Mouse (Mus musculus) yolk sac, embryonic 10.5 days (tissue): ENCODE results near the gene Fa2h.
"Not testable (repeated sequence)": the region's sequence is repeated elsewhere in the genome, so short reads cannot be mapped to it uniquely, and the experiment has no call there.

Experiments
- DNase-seq: peaks from one replicate; pipeline ENCODE4 v3.0.0-alpha.2; 2017; ENCODE audit warnings: low spot score

The Fa2h gene

GRCm38 (mm10) chr8:111358905-111359304 is 34.7 kb downstream of the Fa2h start:
- DNase-seq: no peak

GRCm38 (mm10) chr8:111357433-111357832 is 36.2 kb downstream of the Fa2h start:
- no peak for DNase-seq

- DNase-seq: no peak
Measured at GRCm38 (mm10) chr8:111353497-111353896, 40.1 kb downstream of the Fa2h start.

DNA sequence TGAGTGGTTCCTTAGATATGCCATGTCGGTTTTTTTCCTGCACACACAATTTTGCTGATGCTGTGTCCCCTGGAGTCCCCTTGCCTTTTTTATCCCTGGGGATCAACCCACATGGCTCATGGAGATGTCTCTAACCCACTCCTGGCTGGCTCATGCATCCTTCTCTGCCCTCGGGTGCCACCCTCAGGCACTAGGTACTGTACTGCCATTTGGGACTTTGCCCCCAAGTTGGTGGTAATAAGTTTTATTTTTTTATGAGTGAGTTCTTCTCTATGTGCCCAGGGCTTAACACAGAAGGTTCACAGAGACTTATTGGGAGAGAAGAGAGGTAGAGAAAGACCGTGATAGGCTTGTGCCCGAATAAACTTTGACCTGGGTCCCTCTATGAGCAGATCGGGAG is 41.3 kb downstream of the Fa2h start:
- no peak for DNase-seq

DNA sequence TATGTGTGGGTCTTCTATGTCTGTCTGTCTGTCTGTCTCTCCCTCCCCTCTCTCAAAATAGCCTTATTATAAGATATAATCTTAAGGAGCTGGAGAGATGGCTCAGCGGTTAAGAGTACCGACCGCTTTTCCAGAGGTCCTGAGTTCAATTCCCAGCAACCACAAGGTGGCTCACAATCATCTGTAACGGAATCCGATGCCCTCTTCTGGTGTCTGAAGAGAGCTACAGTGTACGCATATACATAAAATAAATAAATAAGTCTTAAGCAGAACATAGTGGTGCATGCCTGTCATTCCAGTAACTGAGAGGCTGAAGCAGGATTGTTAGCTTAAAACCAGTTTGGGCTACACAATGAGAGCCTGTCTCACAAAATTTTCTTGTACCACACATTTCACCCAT is 43.0 kb downstream of the Fa2h start:
- DNase-seq: no peak

GRCm38 (mm10) chr8:111343225-111343624 is 50.4 kb downstream of the Fa2h start:
- DNase-seq: peak; percentile 67

DNA sequence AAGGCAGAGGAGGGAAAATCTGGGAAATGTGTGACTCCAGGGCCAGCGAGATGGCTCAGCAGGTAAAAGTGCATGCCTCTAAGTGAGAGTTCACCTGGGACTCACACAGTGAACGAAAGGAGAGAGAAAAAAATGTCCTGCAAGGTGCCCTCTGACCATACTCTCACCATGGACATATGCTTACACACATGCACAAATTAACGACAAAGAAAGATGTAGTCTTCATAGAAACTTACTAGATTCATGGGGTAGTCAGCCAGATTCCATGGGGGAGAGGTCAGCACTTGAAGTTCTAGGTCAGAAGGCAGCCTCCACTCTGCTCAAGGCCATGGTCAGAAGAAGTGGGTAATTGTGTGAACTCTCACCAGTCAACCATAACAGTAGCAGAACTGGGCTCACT is 53.4 kb downstream of the Fa2h start:
- DNase-seq: no peak

- no peak for DNase-seq
Measured at GRCm38 (mm10) chr8:111338370-111339208, 55.0 kb downstream of the Fa2h start.

- peak; percentile 57 for DNase-seq
Measured at GRCm38 (mm10) chr8:111337890-111338347, 55.7 kb downstream of the Fa2h start, which contains the start of gene Mlkl. Mlkl (minus strand) TSS chr8:111338177.

GRCm38 (mm10) chr8:111337311-111337889 is 56.2 kb downstream of the Fa2h start:
- no peak for DNase-seq

GRCm38 (mm10) chr8:111336692-111337091 is 56.9 kb downstream of the Fa2h start:
- no peak for DNase-seq

- DNase-seq: no peak
Measured at GRCm38 (mm10) chr8:111325222-111325790, 68.3 kb downstream of the Fa2h start.

GRCm38 (mm10) chr8:111314729-111315128 is 78.9 kb downstream of the Fa2h start:
- no peak for DNase-seq

DNA sequence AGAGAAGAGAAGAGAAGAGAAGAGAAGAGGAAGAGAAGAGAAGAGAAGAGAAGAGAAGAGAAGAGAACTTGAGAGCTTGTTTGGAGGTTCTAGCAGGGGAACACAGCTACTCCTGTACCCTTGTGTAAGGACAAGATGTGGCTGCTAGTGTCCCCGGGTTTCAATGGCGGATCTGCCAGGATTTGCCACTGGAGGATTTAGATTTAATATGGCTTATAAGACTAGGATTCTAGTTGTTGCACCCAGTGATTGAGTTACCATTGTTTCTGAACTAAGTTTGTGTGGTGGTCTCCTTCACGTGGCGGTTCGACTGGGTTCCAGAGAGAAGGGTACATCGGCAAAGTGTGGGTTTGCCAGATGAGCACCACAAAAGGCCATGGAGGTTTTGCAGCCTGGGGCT is 79.7 kb downstream of the Fa2h start:
- DNase-seq: not testable (repeated sequence)

- no peak for DNase-seq
Measured at GRCm38 (mm10) chr8:111312758-111313162, 80.9 kb downstream of the Fa2h start.

DNA sequence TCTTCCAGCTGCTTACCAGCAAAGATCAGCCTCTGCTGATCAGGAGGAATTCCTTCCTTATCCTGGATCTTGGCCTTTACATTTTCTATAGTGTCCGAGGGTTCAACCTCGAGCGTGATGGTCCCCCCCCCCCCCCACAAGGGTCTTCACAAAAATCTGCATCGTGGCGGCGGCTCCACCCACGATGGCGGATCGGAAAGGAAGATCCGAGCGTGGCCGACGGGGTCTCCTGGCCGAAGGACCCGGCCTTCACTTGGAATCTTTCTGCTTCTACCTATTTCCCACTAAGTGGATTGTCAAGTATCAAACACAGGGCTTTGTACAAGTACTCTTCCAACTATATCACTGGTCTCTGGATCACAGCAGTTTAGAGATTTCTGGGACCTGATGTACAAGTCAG is 83.6 kb downstream of the Fa2h start:
- not testable (repeated sequence) for DNase-seq

GRCm38 (mm10) chr8:111305031-111305730 is 88.4 kb downstream of the Fa2h start:
- no peak for DNase-seq

DNA sequence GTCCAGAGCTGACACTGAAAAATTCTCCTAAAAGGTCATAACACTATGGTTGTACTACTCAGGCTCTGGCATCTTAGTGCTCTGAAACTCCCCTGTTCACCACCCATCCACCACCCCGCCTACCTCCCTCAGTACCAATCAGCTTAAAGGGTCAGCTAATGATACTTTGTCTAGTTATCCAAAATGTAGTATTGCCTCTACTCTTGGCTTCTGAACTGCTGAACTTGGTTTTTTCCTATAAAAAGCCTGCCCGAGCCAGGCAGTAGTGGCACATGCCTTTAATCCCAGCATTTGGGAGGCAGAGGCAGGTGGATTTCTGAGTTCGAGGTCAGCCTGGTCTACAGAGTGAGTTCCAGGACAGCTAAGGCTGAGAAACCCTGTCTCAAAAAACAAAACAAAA is 89.3 kb downstream of the Fa2h start:
- no peak for DNase-seq

DNA sequence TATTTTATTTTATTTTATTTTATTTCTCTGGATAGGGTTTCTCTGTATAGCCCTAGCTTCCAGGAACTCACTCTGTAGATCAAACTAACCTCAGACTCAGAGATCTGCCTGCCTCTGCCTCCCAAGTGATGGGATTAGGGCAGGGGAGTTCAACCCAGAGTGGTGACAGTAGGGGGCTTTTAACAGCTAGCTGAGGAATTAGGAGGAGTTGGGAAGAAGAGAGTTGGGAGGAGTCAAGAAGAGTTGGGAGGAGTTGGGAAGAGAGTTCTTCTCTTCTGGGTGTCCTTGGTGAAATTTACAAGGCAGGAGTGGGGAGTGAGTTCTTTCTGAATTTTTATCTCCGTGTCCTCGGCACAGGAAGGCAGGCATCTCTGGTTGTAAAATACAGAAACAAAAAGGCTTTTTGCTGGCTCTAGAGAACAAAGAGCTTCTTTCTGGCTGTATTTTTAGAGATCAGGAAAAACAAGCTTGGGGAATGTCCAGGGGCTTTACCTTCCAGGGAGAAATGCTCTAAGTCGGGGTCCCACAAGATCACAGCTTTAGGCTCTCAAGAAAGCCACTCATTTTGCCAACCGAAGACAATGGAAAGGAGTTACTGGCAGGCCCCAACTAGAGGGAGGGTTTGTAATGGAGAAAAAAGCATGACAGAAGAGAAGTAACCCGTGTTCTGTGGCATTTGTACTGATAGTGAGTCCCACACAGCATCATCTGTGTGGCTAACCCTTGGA is 90.4 kb downstream of the Fa2h start:
- not testable (repeated sequence) for DNase-seq

DNA sequence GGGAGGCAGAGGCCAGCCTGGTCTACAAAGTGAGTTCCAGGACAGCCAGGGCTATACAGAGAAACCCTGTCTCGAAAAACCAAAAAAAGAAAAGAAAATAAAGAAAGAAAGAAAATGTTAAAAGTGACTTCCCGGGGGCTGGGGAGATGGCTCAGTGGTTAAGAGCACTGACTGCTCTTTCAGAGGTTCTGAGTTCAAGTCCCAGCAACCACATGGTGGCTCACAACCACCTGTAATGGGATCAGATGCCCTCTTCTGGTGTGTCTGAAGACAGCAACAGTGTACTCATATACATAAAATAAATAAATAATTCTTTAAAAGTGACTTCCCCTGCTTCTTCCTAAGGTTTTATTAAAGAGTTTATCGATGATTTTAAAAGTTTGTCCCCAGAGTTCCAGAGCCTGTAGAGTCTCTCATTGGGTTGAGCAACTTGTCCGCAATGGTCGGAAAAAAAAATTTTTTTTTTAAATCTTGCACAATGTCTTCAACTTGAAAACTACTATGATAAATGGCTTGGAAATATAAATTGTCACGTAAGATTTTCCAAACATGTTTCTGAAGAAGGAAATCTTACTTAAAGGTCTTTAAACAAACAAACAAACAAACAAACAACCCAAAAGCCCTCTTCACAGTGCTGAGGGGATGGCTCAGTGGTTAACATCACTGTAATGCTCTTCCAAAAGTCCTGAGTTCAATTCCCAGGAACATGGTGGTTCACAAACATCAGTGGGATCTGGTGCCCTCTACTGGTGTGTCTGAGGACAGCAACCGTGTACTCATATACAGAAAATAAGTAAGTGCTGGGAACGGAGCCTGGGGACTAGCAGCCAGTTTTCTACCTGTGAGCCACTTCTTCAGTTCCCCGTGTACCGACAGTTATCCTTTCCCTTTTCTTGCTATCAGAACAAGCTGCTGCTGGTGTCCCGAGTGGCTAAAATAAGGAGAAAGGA is 92.8 kb downstream of the Fa2h start:
- DNase-seq: no peak
